Mouse (Mus musculus): ENCODE results near the gene Ttll13. TPM values are rescaled to one million over a fixed set of nuclear protein-coding genes. Genes with fewer than 3 reads are reported as not detected.

Gene Ttll13
- total RNA-seq, 2 experiments from 2014 or later, result 0.45 to 0.74 TPM

- intact Hi-C loops (cut with DNase I), result no loop called here
- no peak for DNase-seq
Observed at GRCm38 (mm10) chr7:80301522-80301921, 55.3 kb downstream of the Ttll13 start.

- DNase-seq, result no peak
- intact Hi-C loops (cut with DNase I), result no loop called here
Observed at GRCm38 (mm10) chr7:80307766-80308165, 61.6 kb downstream of the Ttll13 start.

Other genes with a start within 250 kb of the Ttll13 start
- 10 to 100 TPM; 20.1 to 24.4 TPM for gene Zfp710, start 221.6 kb upstream of the Ttll13 start, total RNA-seq (2021)
- gene Idh2, start 131.0 kb upstream of the Ttll13 start, total RNA-seq (2021), result 1,000 to 10,000 TPM; 1,610 to 1,731 TPM
- gene Sema4b, start 59.5 kb upstream of the Ttll13 start, total RNA-seq (2021), result 10 to 100 TPM; 14.7 to 16.6 TPM
- 10 to 100 TPM; 27.8 to 28.1 TPM for gene Cib1, start 13.6 kb upstream of the Ttll13 start, total RNA-seq (2021)
- gene Gdpgp1, start 13.5 kb upstream of the Ttll13 start, total RNA-seq (2021), result 1 to 10 TPM; 2.2 to 2.4 TPM
- 10 to 100 TPM; 24.0 to 27.5 TPM for gene Ngrn, start 14.8 kb downstream of the Ttll13 start, total RNA-seq (2021)
- 10 to 100 TPM in 1 of 2 experiments, 1 to 10 TPM in 1; 7.7 to 10.9 TPM for gene Vps33b, start 23.3 kb downstream of the Ttll13 start, total RNA-seq (2021)
- 10 to 100 TPM; 40.0 to 43.7 TPM for gene Prc1, start 48.1 kb downstream of the Ttll13 start, total RNA-seq (2021)
- gene Rccd1, start 78.1 kb downstream of the Ttll13 start, total RNA-seq (2021), result 10 to 100 TPM in 1 of 2 experiments, 1 to 10 TPM in 1; 7.1 to 10.1 TPM
- 10 to 100 TPM; 17.9 to 18.9 TPM for gene Unc45a, start 94.6 kb downstream of the Ttll13 start, total RNA-seq (2021)
- gene Hddc3, start 96.7 kb downstream of the Ttll13 start, total RNA-seq (2021), result 10 to 100 TPM; 33.1 to 35.5 TPM
- 10 to 100 TPM; 70.5 to 72.0 TPM for gene Man2a2, start 125.0 kb downstream of the Ttll13 start, total RNA-seq (2021)
- gene Fes, start 141.6 kb downstream of the Ttll13 start, total RNA-seq (2021), result 10 to 100 TPM; 19.9 to 21.7 TPM
- gene Furin, start 159.1 kb downstream of the Ttll13 start, total RNA-seq (2021), result 100 to 1,000 TPM; 119 to 139 TPM